ENCODE assay signal across 8 mouse cellular contexts in the genomic region with DNA sequence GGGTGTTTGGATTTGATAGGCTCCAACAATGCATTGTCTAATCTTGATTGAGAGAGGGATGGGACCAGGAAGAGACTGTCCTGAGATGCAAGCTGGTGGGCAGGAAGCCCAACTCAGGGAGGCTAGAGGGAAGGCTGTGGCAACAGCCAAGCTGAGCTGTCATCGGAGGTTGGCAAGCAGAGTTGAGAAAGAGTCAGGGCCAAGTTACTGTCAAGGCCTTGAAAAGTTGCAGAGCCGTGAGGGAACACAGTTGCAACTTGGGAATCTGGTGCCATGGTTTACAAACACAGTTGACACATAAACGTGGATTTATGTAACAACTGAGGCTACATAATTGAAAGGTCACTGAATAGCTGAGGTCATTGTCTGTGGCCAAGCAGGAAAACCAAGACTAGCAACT.
DNase-seq lines count a peak whose midpoint lies in the region; ATAC-seq lines count a peak whose summit lies in the region.

No protein-coding gene starts in this region.

- no peaks in the 10 kb centered on the region for H3K36me3 ChIP-seq in heart, embryonic 11.5 days (ENCODE audit: control insufficient read depth, insufficient read depth, low read length)

- H3K4me1 ChIP-seq in heart, embryonic 11.5 days (ENCODE audit: control insufficient read depth, insufficient read depth, low read length), result peaks cover 17% of the 10 kb centered on the region; the same call in 1 of the 2 replicates

- H3K4me3 ChIP-seq in heart, embryonic 11.5 days (ENCODE audit: low read depth, low read length), result no peak overlapping the region

- no peaks in the 10 kb centered on the region for H3K27me3 ChIP-seq in heart, embryonic 11.5 days (ENCODE audit: control insufficient read depth, insufficient read depth, low read length)

- H3K4me2 ChIP-seq in heart, embryonic 11.5 days, result no peak overlapping the region

- H3K27ac ChIP-seq in heart, embryonic 11.5 days (ENCODE audit: low read depth, low read length), result no peak overlapping the region

- H3K9ac ChIP-seq in heart, embryonic 11.5 days (ENCODE audit: low read depth, low read length), result no peak overlapping the region

- no peaks in the 10 kb centered on the region for H3K9me3 ChIP-seq in heart, embryonic 11.5 days (replicated peaks; ENCODE audit: control insufficient read depth, low read length)

- DNase-seq in heart, adult 11 months, result peak; percentile 99
- peak; percentile 68 for DNase-seq in Muller cell, postnatal 12 days (ENCODE audit: inconsistent ontology term)
- peak; percentile 53 to 74 for DNase-seq in gastrocnemius, adult 8-10 months (ENCODE audit: low spot score in 2 of 2)
- DNase-seq in kidney, postnatal 36 days, result peak; percentile 5 to 16
- DNase-seq in natural killer cell, adult 2 months (ENCODE audit: low spot score in 2 of 2), result no peak
- no peak for DNase-seq in yolk sac, embryonic 10.5 days (ENCODE audit: low spot score)
- no peak for DNase-seq in layer of hippocampus, adult 11-12 months (ENCODE audit: low spot score)

- WGBS in heart, embryonic 11.5 days (ENCODE audit: insufficient replicate concordance), result 57% methylated on average over 3 of the region's 3 CpGs

- ATAC-seq in heart, embryonic 11.5 days (replicated peaks; ENCODE audit: insufficient number of reproducible peaks, low FRiP score, low TSS enrichment), result no peak

Comparison
In these comparisons a context has a peak if more than half of its experiments do, and no peak if none do; other contexts are left out.
1. DNase-seq: peak in heart, adult 11 months (single experiment), Muller cell, postnatal 12 days (single experiment), gastrocnemius, adult 8-10 months (2 of 2) and kidney, postnatal 36 days (2 of 2); none in natural killer cell, adult 2 months (0 of 2), yolk sac, embryonic 10.5 days (single experiment) and layer of hippocampus, adult 11-12 months (single experiment).